Mouse (Mus musculus): ENCODE measurements around the gene Dcst1. TPM values are rescaled to one million over a fixed set of nuclear protein-coding genes. Genes with fewer than 3 reads are reported as not detected.

The Dcst1 gene
- total RNA-seq, 2 experiments from 2014 or later: 0.22 to 0.48 TPM

GRCm38 (mm10) chr3:89367338-89367737, 2.3 kb upstream of the Dcst1 start:
- no peak for DNase-seq
- intact Hi-C loops (cut with DNase I): no loop called here

- no peak for DNase-seq
- intact Hi-C loops (cut with DNase I): no loop called here
Measured at GRCm38 (mm10) chr3:89365486-89366414, 697 bp upstream of the Dcst1 start.

GRCm38 (mm10) chr3:89364631-89365030, 422 bp downstream of the Dcst1 start:
- no peak for DNase-seq
- intact Hi-C loops (cut with DNase I): no loop called here

GRCm38 (mm10) chr3:89361675-89362074, 3.4 kb downstream of the Dcst1 start, which contains the start of gene Dcst2:
Gene Dcst2, plus strand, starts transcription at chr3:89361975.
- intact Hi-C loops (cut with DNase I): no loop called here
- no peak for DNase-seq

GRCm38 (mm10) chr3:89360237-89360636, 4.8 kb downstream of the Dcst1 start:
- no peak for DNase-seq
- intact Hi-C loops (cut with DNase I): no loop called here

GRCm38 (mm10) chr3:89359630-89360029, 5.4 kb downstream of the Dcst1 start:
- intact Hi-C loops (cut with DNase I): no loop called here
- no peak for DNase-seq

GRCm38 (mm10) chr3:89356029-89356428, 9.0 kb downstream of the Dcst1 start:
- no peak for DNase-seq
- intact Hi-C loops (cut with DNase I): no loop called here

- DNase-seq: no peak
- intact Hi-C loops (cut with DNase I): loop anchor here (2.0 kb wide), 1 partner anchor 39 kb away; no protein-coding TSS in a partner anchor
Measured at GRCm38 (mm10) chr3:89355512-89355902, 9.5 kb downstream of the Dcst1 start.

GRCm38 (mm10) chr3:89354816-89355511, 10.1 kb downstream of the Dcst1 start:
- intact Hi-C loops (cut with DNase I): loop anchor here (1.0 to 2.0 kb wide), 2 partner anchors 15 to 38 kb away; no protein-coding TSS in a partner anchor
- peak; percentile 88 to 93 for DNase-seq

GRCm38 (mm10) chr3:89351271-89351670, 13.8 kb downstream of the Dcst1 start:
- no peak for DNase-seq
- intact Hi-C loops (cut with DNase I): no loop called here

- intact Hi-C loops (cut with DNase I): no loop called here
Measured at GRCm38 (mm10) chr3:89349869-89350501, 15.1 kb downstream of the Dcst1 start, which contains the start of gene Adam15. Gene Adam15, minus strand, starts transcription at chr3:89349996.

GRCm38 (mm10) chr3:89348911-89349868, 15.9 kb downstream of the Dcst1 start:
- intact Hi-C loops (cut with DNase I): no loop called here
- DNase-seq: peak; percentile 67 to 76

More at GRCm38 (mm10) chr3:89349869-89350501, 15.1 kb downstream of the Dcst1 start, which contains the start of gene Adam15:
- peak; percentile 92 to 94 for DNase-seq

- peak; percentile 45 to 50 for DNase-seq
- intact Hi-C loops (cut with DNase I): no loop called here
Measured at GRCm38 (mm10) chr3:89347916-89348315, 17.1 kb downstream of the Dcst1 start.

- no peak for DNase-seq
- intact Hi-C loops (cut with DNase I): no loop called here
Measured at GRCm38 (mm10) chr3:89346815-89347540, 18.1 kb downstream of the Dcst1 start.

- no peak for DNase-seq
- intact Hi-C loops (cut with DNase I): no loop called here
Measured at GRCm38 (mm10) chr3:89343279-89343678, 21.8 kb downstream of the Dcst1 start.

- intact Hi-C loops (cut with DNase I): loop anchor here (2.0 kb wide), 1 partner anchor 347 kb away; no protein-coding TSS in a partner anchor
- no peak for DNase-seq
Measured at GRCm38 (mm10) chr3:89341794-89342193, 23.3 kb downstream of the Dcst1 start.

GRCm38 (mm10) chr3:89340465-89340864, 24.6 kb downstream of the Dcst1 start:
- intact Hi-C loops (cut with DNase I): loop anchor here (1.0 to 2.0 kb wide), 2 partner anchors 14 to 348 kb away; no protein-coding TSS in a partner anchor
- DNase-seq: peak; percentile 74 to 88

GRCm38 (mm10) chr3:89339416-89339815, 25.6 kb downstream of the Dcst1 start:
- DNase-seq: peak; percentile 64 to 82
- intact Hi-C loops (cut with DNase I): loop anchor here (5.0 kb wide), 1 partner anchor 148 kb away; no protein-coding TSS in a partner anchor

Measured in heart, postnatal 14 days (tissue).